Mouse (Mus musculus) liver, adult 2 months (tissue): ENCODE data around the gene Med21.

ENCODE experiments used
- CTCF ChIP-seq: fragments of 200-500 bp; IDR thresholded peaks from 2 replicates; pipeline ENCODE4 v1.5.1; 2011; ENCODE audit warnings: low read depth, low read length, control low read depth
- POLR2A ChIP-seq: fragments of 200-500 bp; IDR thresholded peaks from 2 replicates; pipeline ENCODE4 v1.6.1; 2011; ENCODE audit warnings: low read length, control low read depth; ENCODE audit not compliant: insufficient read depth; ENCODE audit errors: extremely low read depth

GRCm38 (mm10) chr6:146674881-146675536 lies 32.7 kb downstream of the Med21 start:
- TF ChIP-seq CTCF: no peak
- no peak for TF ChIP-seq POLR2A
